Mouse (Mus musculus): ENCODE measurements around the gene Ric3.
"Not testable (repeated sequence)": the region's sequence is repeated elsewhere in the genome, so short reads cannot be mapped to it uniquely, and the experiment has no call there.

Gene Ric3

GRCm38 (mm10) chr7:109083113-109083812 is at the start of gene Ric3:
Ric3 (minus strand) TSS chr7:109083331.
- peak; percentile 0 to 24 for DNase-seq

GRCm38 (mm10) chr7:109131565-109131964 is 48.4 kb upstream of the Ric3 start:
- no peak for DNase-seq

- no peak for DNase-seq
Observed at GRCm38 (mm10) chr7:109129946-109130686, 47.0 kb upstream of the Ric3 start.

- peak in 1 of 2 experiments; percentile 56 for DNase-seq
Observed at GRCm38 (mm10) chr7:109129442-109129841, 46.3 kb upstream of the Ric3 start.

- no peak for DNase-seq
Observed at GRCm38 (mm10) chr7:109115929-109116328, 32.8 kb upstream of the Ric3 start.

GRCm38 (mm10) chr7:109115488-109115887 is 32.4 kb upstream of the Ric3 start:
- not testable (repeated sequence) for DNase-seq

- DNase-seq: no peak
Observed at GRCm38 (mm10) chr7:109114950-109115349, 31.8 kb upstream of the Ric3 start.

GRCm38 (mm10) chr7:109111000-109111399 is 27.9 kb upstream of the Ric3 start:
- no peak for DNase-seq

- no peak for DNase-seq
Observed at GRCm38 (mm10) chr7:109104894-109105293, 21.8 kb upstream of the Ric3 start.

GRCm38 (mm10) chr7:109101167-109101566 is 18.0 kb upstream of the Ric3 start:
- no peak for DNase-seq

GRCm38 (mm10) chr7:109098145-109099018 is 15.3 kb upstream of the Ric3 start:
- peak; percentile 4 to 48 for DNase-seq

- no peak for DNase-seq
Observed at GRCm38 (mm10) chr7:109097203-109097602, 14.1 kb upstream of the Ric3 start.

GRCm38 (mm10) chr7:109096618-109097017 is 13.5 kb upstream of the Ric3 start:
- DNase-seq: no peak

- no peak for DNase-seq
Observed at GRCm38 (mm10) chr7:109094294-109094693, 11.2 kb upstream of the Ric3 start.

- DNase-seq: not testable (repeated sequence)
Observed at GRCm38 (mm10) chr7:109091316-109091715, 8.2 kb upstream of the Ric3 start.

- DNase-seq: no peak
Observed at GRCm38 (mm10) chr7:109086946-109087345, 3.8 kb upstream of the Ric3 start.

- DNase-seq: no peak
Observed at GRCm38 (mm10) chr7:109083813-109084184, 668 bp upstream of the Ric3 start.

GRCm38 (mm10) chr7:109082269-109083112 is 640 bp downstream of the Ric3 start:
- peak; percentile 8 to 65 for DNase-seq

GRCm38 (mm10) chr7:109072326-109072725 is 10.8 kb downstream of the Ric3 start:
- DNase-seq: no peak

- DNase-seq: no peak
Observed at GRCm38 (mm10) chr7:109069641-109070040, 13.5 kb downstream of the Ric3 start.

- DNase-seq: no peak
Observed at GRCm38 (mm10) chr7:109059536-109059935, 23.6 kb downstream of the Ric3 start.

- DNase-seq: no peak
Observed at GRCm38 (mm10) chr7:109050831-109051230, 32.3 kb downstream of the Ric3 start.
